Mouse (Mus musculus): ENCODE results near the gene Mael. TPM values are rescaled to one million over a fixed set of nuclear protein-coding genes. Genes with fewer than 3 reads are reported as not detected.

Mael gene
- polyA plus RNA-seq (2014; fragmentation: Nextera tagmentation; extraction: Ambion mirVana) = 0.14 TPM in 1 of 2 replicates, not detected in the other

DNA sequence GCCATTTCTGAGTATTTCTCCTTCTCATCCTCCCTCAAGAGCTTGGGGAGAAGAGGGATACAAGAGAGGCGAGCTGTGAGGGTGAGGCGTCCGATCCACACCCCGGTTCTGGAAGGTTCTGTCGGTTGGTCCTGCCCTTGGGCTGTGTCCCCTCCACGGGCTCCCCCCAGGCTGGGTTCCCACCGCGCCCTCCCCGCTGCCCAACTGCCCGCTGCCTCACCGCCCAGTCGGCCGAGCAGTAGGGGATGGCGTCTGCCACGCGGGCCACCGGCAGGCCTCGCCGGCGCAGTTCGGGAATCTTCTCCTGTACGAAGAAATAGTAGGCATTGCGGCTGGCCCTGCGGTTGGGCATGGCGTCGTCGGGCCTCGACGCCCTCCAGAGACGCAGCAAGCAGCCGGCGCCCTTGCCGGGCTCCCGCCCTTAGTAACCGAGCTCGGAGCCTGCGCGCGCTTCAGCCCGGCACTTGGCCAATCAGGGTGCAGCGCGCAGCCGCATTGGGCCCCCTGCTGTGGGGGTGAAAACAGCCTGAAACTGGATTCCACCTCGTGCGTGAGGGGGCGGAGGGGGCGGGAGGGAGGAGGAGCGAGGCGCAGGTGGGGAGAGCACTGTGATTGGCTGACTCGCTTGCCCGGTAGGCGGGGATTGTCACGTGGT lies at the start of gene Mael:
TSS of gene Mael (minus strand) at position 433 of the 655 bp plus-strand sequence.
- ATAC-seq (ENCODE audit: low FRiP score) (no peak), DNase-seq (ENCODE audit: low spot score) (no peak)
- Histone ChIP-seq H3K36me3 (ENCODE audit: control insufficient read depth, insufficient read depth, low read length) (no peaks in the 10 kb centered on the region), H3K9ac (ENCODE audit: low read depth, low read length) (no peak within 1 kb of the TSS), H3K4me1 (replicated peaks; ENCODE audit: control insufficient read depth, insufficient read depth, low read length) (no peaks in the 10 kb centered on the region), H3K4me3 (ENCODE audit: low read depth, low read length) (no peak within 1 kb of the TSS), H3K9me3 (ENCODE audit: control insufficient read depth, low read length) (no peaks in the 10 kb centered on the region), H3K27me3 (ENCODE audit: control insufficient read depth, insufficient read depth, low read length) (no peaks in the 10 kb centered on the region), H3K27ac (ENCODE audit: low read depth, low read length) (no peak within 1 kb of the TSS), H3K4me2 (replicated peaks; ENCODE audit: low read depth, low read length) (no peak within 1 kb of the TSS)
- WGBS = 88% methylated on average over 52 of the region's 53 CpGs

DNA sequence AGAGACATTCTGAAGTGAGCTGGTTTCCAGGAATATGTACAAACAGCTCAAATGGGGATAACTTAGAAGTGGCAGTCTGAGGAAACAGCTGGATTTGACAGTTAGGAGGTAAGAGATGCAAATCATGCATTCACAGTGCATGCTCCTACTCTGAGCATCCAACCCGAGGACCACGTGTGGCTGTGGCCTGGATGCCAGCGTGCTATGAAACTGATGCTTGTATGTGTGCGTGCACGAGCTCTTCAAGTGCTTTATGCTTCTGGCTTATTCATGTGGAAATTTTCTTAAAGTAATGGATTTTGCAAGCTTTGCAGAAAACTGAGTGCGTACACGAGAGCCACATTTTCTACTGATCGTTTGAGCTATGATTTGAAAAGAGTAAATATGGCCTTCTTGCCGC lies 47.7 kb upstream of the Mael start:
- WGBS = 79% methylated on average over 9 of the region's 9 CpGs
- Histone ChIP-seq H3K4me3 (ENCODE audit: low read depth, low read length) (no peak overlapping the region), H3K9me3 (ENCODE audit: control insufficient read depth, low read length) (no peaks in the 10 kb centered on the region), H3K36me3 (ENCODE audit: control insufficient read depth, insufficient read depth, low read length) (no peaks in the 10 kb centered on the region), H3K4me2 (replicated peaks; ENCODE audit: low read depth, low read length) (no peak overlapping the region), H3K4me1 (replicated peaks; ENCODE audit: control insufficient read depth, insufficient read depth, low read length) (peaks cover 9% of the 10 kb centered on the region), H3K27me3 (ENCODE audit: control insufficient read depth, insufficient read depth, low read length) (no peaks in the 10 kb centered on the region), H3K27ac (ENCODE audit: low read depth, low read length) (no peak overlapping the region), H3K9ac (ENCODE audit: low read depth, low read length) (no peak overlapping the region)
- DNase-seq (ENCODE audit: low spot score) (no peak), ATAC-seq (ENCODE audit: low FRiP score) (no peak)

DNA sequence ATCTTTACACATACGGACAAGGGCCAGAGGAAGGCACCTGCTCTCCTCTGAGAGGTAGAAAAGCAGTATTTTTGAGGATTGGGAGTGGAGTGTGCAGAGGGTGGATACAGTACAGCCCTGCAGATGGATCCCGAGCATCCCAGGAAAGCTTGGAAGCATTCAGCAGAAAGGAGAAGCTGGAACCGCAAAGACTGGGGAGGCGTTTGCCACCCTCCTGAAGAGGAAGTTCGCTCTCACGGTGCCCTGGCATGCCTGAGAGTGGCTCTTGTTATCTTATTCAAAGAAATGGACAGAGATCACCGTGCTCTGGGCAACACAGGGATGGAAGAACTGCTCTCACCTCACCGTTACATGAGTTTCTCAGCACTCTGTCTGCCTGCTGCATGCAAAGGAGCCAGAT lies 45.8 kb upstream of the Mael start:
- H3K4me2 ChIP-seq (replicated peaks; ENCODE audit: low read depth, low read length) = no peak overlapping the region
- H3K27me3 ChIP-seq (ENCODE audit: control insufficient read depth, insufficient read depth, low read length) = no peaks in the 10 kb centered on the region
- no peak overlapping the region for H3K27ac ChIP-seq (ENCODE audit: low read depth, low read length)
- ATAC-seq (ENCODE audit: low FRiP score) (no peak), DNase-seq (ENCODE audit: low spot score) (no peak)
- H3K36me3 ChIP-seq (ENCODE audit: control insufficient read depth, insufficient read depth, low read length) = no peaks in the 10 kb centered on the region
- no peak overlapping the region for H3K9ac ChIP-seq (ENCODE audit: low read depth, low read length)
- H3K4me3 ChIP-seq (ENCODE audit: low read depth, low read length) = no peak overlapping the region
- no peaks in the 10 kb centered on the region for H3K9me3 ChIP-seq (ENCODE audit: control insufficient read depth, low read length)
- 66% methylated on average over 8 of the region's 8 CpGs for WGBS
- H3K4me1 ChIP-seq (replicated peaks; ENCODE audit: control insufficient read depth, insufficient read depth, low read length) = peaks cover 18% of the 10 kb centered on the region

DNA sequence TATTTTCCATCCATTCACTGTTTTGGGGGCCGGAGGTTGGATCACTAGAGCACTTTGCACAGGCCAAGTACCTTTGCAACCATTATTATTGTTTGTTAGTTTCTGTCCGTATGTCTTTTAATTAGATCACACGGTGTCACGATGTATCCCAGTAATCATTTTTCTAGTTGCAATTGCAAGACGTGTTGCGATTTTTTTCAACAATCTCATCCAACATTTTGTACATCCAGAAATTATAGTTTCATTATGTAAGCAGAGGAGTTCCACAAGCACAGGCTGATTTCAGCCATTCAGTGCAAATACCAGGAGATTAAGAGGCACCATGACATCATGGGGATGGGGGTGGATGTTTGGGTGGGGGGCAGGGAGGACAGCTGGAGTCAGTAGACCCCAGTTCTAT lies 44.9 kb upstream of the Mael start:
- Histone ChIP-seq H3K4me1 (replicated peaks; ENCODE audit: control insufficient read depth, insufficient read depth, low read length) (peaks cover 23% of the 10 kb centered on the region), H3K4me2 (replicated peaks; ENCODE audit: low read depth, low read length) (no peak overlapping the region), H3K9ac (ENCODE audit: low read depth, low read length) (no peak overlapping the region), H3K4me3 (ENCODE audit: low read depth, low read length) (no peak overlapping the region), H3K27me3 (ENCODE audit: control insufficient read depth, insufficient read depth, low read length) (no peaks in the 10 kb centered on the region), H3K27ac (ENCODE audit: low read depth, low read length) (peak overlapping the region; percentile 92), H3K36me3 (ENCODE audit: control insufficient read depth, insufficient read depth, low read length) (no peaks in the 10 kb centered on the region), H3K9me3 (ENCODE audit: control insufficient read depth, low read length) (no peaks in the 10 kb centered on the region)
- DNase-seq (ENCODE audit: low spot score) = no peak
- 61% methylated on average over 6 of the region's 6 CpGs for WGBS
- no peak for ATAC-seq (ENCODE audit: low FRiP score)

- Histone ChIP-seq H3K27ac (ENCODE audit: low read depth, low read length) (peak overlapping the region; percentile 92), H3K4me2 (replicated peaks; ENCODE audit: low read depth, low read length) (peak overlapping the region; percentile 24; the same call in 1 of the 2 replicates), H3K4me1 (replicated peaks; ENCODE audit: control insufficient read depth, insufficient read depth, low read length) (peaks cover 23% of the 10 kb centered on the region), H3K27me3 (ENCODE audit: control insufficient read depth, insufficient read depth, low read length) (no peaks in the 10 kb centered on the region), H3K9ac (ENCODE audit: low read depth, low read length) (peak overlapping the region; percentile 38; the same call in 1 of the 2 replicates), H3K9me3 (ENCODE audit: control insufficient read depth, low read length) (no peaks in the 10 kb centered on the region), H3K4me3 (ENCODE audit: low read depth, low read length) (no peak overlapping the region), H3K36me3 (ENCODE audit: control insufficient read depth, insufficient read depth, low read length) (no peaks in the 10 kb centered on the region)
- peak; percentile 98 for DNase-seq (ENCODE audit: low spot score)
- peak; percentile 94 for ATAC-seq (ENCODE audit: low FRiP score)
- 3% methylated on average over 22 of the region's 22 CpGs for WGBS
Measured at GRCm38 (mm10) chr1:166282597-166283210, 44.2 kb upstream of the Mael start.

DNA sequence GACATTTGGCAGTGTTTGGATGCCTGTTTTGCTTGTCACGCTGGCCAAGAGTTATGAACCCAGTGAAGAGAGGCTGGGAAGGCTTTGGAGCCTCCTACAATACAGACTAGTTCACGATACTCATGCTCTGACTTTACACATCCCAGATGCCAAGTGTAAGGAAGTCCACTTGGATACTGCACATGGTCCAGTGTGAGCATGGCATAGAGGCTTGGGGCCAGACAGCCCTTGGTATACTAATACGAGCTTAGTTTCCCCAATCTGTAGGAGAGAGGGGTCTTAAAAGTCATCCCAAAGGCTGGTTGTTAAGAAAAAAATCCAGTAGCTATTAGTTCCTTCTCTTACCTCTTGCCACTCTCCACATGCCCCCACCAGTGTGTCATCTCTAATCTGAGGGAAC lies 43.3 kb upstream of the Mael start:
- Histone ChIP-seq H3K4me2 (replicated peaks; ENCODE audit: low read depth, low read length) (no peak overlapping the region), H3K27ac (ENCODE audit: low read depth, low read length) (peak overlapping the region; percentile 92), H3K36me3 (ENCODE audit: control insufficient read depth, insufficient read depth, low read length) (no peaks in the 10 kb centered on the region), H3K27me3 (ENCODE audit: control insufficient read depth, insufficient read depth, low read length) (no peaks in the 10 kb centered on the region), H3K9me3 (ENCODE audit: control insufficient read depth, low read length) (no peaks in the 10 kb centered on the region), H3K9ac (ENCODE audit: low read depth, low read length) (no peak overlapping the region), H3K4me3 (ENCODE audit: low read depth, low read length) (no peak overlapping the region), H3K4me1 (replicated peaks; ENCODE audit: control insufficient read depth, insufficient read depth, low read length) (peaks cover 23% of the 10 kb centered on the region)
- ATAC-seq (ENCODE audit: low FRiP score) = no peak
- DNase-seq (ENCODE audit: low spot score) = peak; percentile 28
- 28% methylated on average over 3 of the region's 3 CpGs for WGBS

GRCm38 (mm10) chr1:166281287-166281686 lies 42.7 kb upstream of the Mael start:
- no peaks in the 10 kb centered on the region for H3K27me3 ChIP-seq (ENCODE audit: control insufficient read depth, insufficient read depth, low read length)
- no peaks in the 10 kb centered on the region for H3K9me3 ChIP-seq (ENCODE audit: control insufficient read depth, low read length)
- no peak overlapping the region for H3K4me2 ChIP-seq (replicated peaks; ENCODE audit: low read depth, low read length)
- WGBS = 25% methylated on average over 1 of the region's 1 CpGs
- peak overlapping the region; percentile 85 for H3K27ac ChIP-seq (ENCODE audit: low read depth, low read length)
- H3K9ac ChIP-seq (ENCODE audit: low read depth, low read length) = no peak overlapping the region; the same call in 1 of the 2 replicates
- peaks cover 23% of the 10 kb centered on the region for H3K4me1 ChIP-seq (replicated peaks; ENCODE audit: control insufficient read depth, insufficient read depth, low read length)
- ATAC-seq (ENCODE audit: low FRiP score) (no peak), DNase-seq (ENCODE audit: low spot score) (no peak)
- no peak overlapping the region for H3K4me3 ChIP-seq (ENCODE audit: low read depth, low read length)
- no peaks in the 10 kb centered on the region for H3K36me3 ChIP-seq (ENCODE audit: control insufficient read depth, insufficient read depth, low read length)

- H3K4me3 ChIP-seq (ENCODE audit: low read depth, low read length) = no peak overlapping the region
- WGBS = 5% methylated on average over 1 of the region's 1 CpGs
- DNase-seq (ENCODE audit: low spot score) = peak; percentile 82
- no peak overlapping the region for H3K4me2 ChIP-seq (replicated peaks; ENCODE audit: low read depth, low read length)
- H3K9ac ChIP-seq (ENCODE audit: low read depth, low read length) = no peak overlapping the region; the same call in 1 of the 2 replicates
- no peaks in the 10 kb centered on the region for H3K27me3 ChIP-seq (ENCODE audit: control insufficient read depth, insufficient read depth, low read length)
- H3K4me1 ChIP-seq (replicated peaks; ENCODE audit: control insufficient read depth, insufficient read depth, low read length) = peaks cover 23% of the 10 kb centered on the region
- peak; percentile 50 for ATAC-seq (ENCODE audit: low FRiP score)
- H3K27ac ChIP-seq (ENCODE audit: low read depth, low read length) = peak overlapping the region; percentile 85
- no peaks in the 10 kb centered on the region for H3K36me3 ChIP-seq (ENCODE audit: control insufficient read depth, insufficient read depth, low read length)
- no peaks in the 10 kb centered on the region for H3K9me3 ChIP-seq (ENCODE audit: control insufficient read depth, low read length)
Measured at GRCm38 (mm10) chr1:166280566-166280965, 42.0 kb upstream of the Mael start.

Data from hindbrain, embryonic 11.5 days (tissue).